Mouse (Mus musculus) forebrain, embryonic 13.5 days (tissue): Measurements from ENCODE around the gene Clstn2. TPM values are rescaled to one million over a fixed set of nuclear protein-coding genes. Genes with fewer than 3 reads are reported as not detected.

ENCODE experiments used
- ATAC-seq: fragments of 200-750 bp; cut with Nextera tagmentation; 2 replicates; pipeline ENCODE4 v1.8.0; 2017
- H3K27ac ChIP-seq: fragments of 300-500 bp; sonication (generic); 2 replicates; pipeline ENCODE4 v1.5.1; 2015; ENCODE audit warnings: inconsistent platforms, mild to moderate bottlenecking, moderate library complexity
- H3K27me3 ChIP-seq: fragments of 300-500 bp; sonication (generic); 2 replicates; pipeline ENCODE4 v1.6.1; 2015; ENCODE audit warnings: mild to moderate bottlenecking, inconsistent platforms
- H3K36me3 ChIP-seq: fragments of 300-500 bp; sonication (generic); 2 replicates; pipeline ENCODE4 v1.6.1; 2015; ENCODE audit warnings: mild to moderate bottlenecking, inconsistent platforms; ENCODE audit not compliant: poor library complexity, severe bottlenecking
- H3K4me1 ChIP-seq: fragments of 300-500 bp; sonication (generic); 2 replicates; pipeline ENCODE4 v1.6.1; 2015; ENCODE audit warnings: inconsistent platforms
- H3K4me2 ChIP-seq: fragments of 300-500 bp; sonication (generic); 2 replicates; pipeline ENCODE4 v1.6.1; 2015; ENCODE audit warnings: inconsistent platforms, mild to moderate bottlenecking, moderate library complexity
- H3K4me3 ChIP-seq: fragments of 300-500 bp; sonication (generic); 2 replicates; pipeline ENCODE4 v1.5.1; 2015; ENCODE audit warnings: mild to moderate bottlenecking, inconsistent platforms
- H3K9ac ChIP-seq: fragments of 300-500 bp; sonication (generic); 2 replicates; pipeline ENCODE4 v1.6.1; 2015; ENCODE audit warnings: mild to moderate bottlenecking, inconsistent platforms
- H3K9me3 ChIP-seq: fragments of 300-500 bp; sonication (generic); replicated peaks from 2 replicates; pipeline ENCODE4 v1.6.1; 2016; ENCODE audit warnings: inconsistent platforms
- WGBS: fragments of 180-500 bp; shearing (Covaris S2); methylation state at CpG from one replicate; pipeline ENCODE4 v1.1.7; 2015; 5-methylcytosine and 5-hydroxymethylcytosine counted together
- polyA plus RNA-seq: library from polyadenylated mRNA; unstranded; fragments of >200 nt; fragmentation: Nextera tagmentation; extraction: Ambion mirVana; gene quantifications from 2 replicates; pipeline ENCODE4 v1.2.1, GENCODE M21; 2015

Gene Clstn2
- polyA plus RNA-seq, result 3.8 and 3.9 TPM in 2 replicates

- peak; percentile 92 for ATAC-seq
- H3K9ac ChIP-seq, result peak within 1 kb of the TSS; percentile 79
- WGBS, result under 1% methylated on average over 42 of the region's 73 CpGs
These were observed at the start of gene Clstn2 for GRCm38 (mm10) chr9:98032573-98033272. Gene Clstn2, minus strand, starts transcription at chr9:98033181.

GRCm38 (mm10) chr9:98067767-98068166, 34.8 kb upstream of the Clstn2 start:
- Histone ChIP-seq H3K4me2 (no peak overlapping the region), H3K27ac (no peak overlapping the region), H3K27me3 (no peaks in the 10 kb centered on the region), H3K4me3 (no peak overlapping the region), H3K4me1 (no peaks in the 10 kb centered on the region), H3K36me3 (no peaks in the 10 kb centered on the region), H3K9me3 (0 out of 2 replicates have a peak, but pooled peaks cover 4% of the 10 kb centered on the region), H3K9ac (no peak overlapping the region)
- WGBS, result 84% methylated on average over 5 of the region's 5 CpGs
- no peak for ATAC-seq

More at GRCm38 (mm10) chr9:98032573-98033272, at the start of gene Clstn2:
- no peaks in the 10 kb centered on the region; the same call in 1 of the 2 replicates for H3K9me3 ChIP-seq
- no peaks in the 10 kb centered on the region for H3K36me3 ChIP-seq
- H3K4me2 ChIP-seq, result peak within 1 kb of the TSS; percentile 96
- peaks cover 36% of the 10 kb centered on the region for H3K27me3 ChIP-seq
- H3K4me3 ChIP-seq, result peak within 1 kb of the TSS; percentile 67
- H3K27ac ChIP-seq, result peak within 1 kb of the TSS; percentile 35
- H3K4me1 ChIP-seq, result peaks cover 14% of the 10 kb centered on the region

DNA sequence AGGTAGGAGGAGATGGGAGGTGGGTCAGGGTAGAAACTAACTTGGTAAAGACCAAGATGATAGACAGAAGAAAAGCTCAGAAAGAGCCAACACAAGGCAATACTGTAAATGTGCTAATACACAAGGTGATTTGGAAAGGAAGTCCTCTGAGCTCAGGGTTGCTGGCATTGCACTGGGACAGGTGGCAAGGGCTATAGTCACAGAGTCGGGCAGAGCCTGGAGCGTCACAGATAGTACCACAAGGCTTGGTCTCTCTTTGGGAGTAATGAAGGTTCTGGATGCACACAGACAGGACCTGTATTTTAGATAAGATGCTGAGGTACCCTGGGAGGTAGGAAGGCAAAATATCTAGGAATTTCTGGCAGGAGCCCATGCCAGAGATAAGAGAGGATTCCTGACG, 28.7 kb upstream of the Clstn2 start:
- Histone ChIP-seq H3K4me3 (no peak overlapping the region), H3K4me2 (no peak overlapping the region), H3K9me3 (no peaks in the 10 kb centered on the region), H3K27me3 (no peaks in the 10 kb centered on the region), H3K4me1 (no peaks in the 10 kb centered on the region), H3K27ac (no peak overlapping the region), H3K36me3 (no peaks in the 10 kb centered on the region), H3K9ac (no peak overlapping the region)
- ATAC-seq, result no peak
- 83% methylated on average over 3 of the region's 3 CpGs for WGBS

DNA sequence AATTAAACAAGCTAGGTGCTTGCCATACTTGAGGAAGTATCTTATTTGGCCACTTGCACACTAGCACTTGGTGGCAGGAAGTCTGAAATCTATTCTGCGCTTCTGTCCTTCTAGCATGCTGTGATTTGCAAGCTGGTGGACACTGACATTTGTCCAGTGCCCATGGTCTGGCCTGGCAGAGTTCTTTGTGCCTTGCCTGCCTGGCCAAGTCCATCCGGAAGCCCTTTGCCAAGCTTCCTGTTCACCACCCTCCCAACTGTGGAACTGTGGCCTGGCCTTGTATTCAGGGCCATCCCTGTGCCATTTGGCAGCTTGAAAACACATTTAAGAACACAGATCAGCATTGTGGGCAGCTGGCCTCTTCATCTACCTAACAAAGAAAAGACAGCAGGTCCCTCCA, 24.3 kb upstream of the Clstn2 start:
- no peak overlapping the region for H3K9ac ChIP-seq
- no peak for ATAC-seq
- no peaks in the 10 kb centered on the region for H3K36me3 ChIP-seq
- no peak overlapping the region for H3K4me3 ChIP-seq
- no peaks in the 10 kb centered on the region for H3K4me1 ChIP-seq
- no peak overlapping the region for H3K27ac ChIP-seq
- no peaks in the 10 kb centered on the region for H3K27me3 ChIP-seq
- no peak overlapping the region for H3K4me2 ChIP-seq
- no peaks in the 10 kb centered on the region for H3K9me3 ChIP-seq
- 88% methylated on average over 2 of the region's 2 CpGs for WGBS

DNA sequence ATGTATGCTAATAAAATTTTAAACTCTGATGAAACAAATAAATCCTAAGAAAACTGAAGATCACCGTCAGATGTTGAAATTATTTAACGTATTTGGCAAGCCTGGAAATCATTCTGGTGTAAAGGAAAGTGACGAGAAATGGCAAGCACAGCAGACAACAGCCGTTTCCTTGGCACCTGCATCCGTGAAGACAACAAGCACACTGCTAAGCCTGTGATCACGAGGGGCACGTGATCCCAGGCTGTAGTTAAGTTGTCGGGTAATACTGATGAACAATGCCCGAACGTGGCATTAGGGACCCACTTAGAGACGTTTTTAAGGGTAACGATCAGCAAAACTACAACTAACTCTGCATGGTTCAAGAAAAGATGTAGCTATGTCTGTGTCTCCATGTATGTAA, 18.4 kb upstream of the Clstn2 start:
- no peak overlapping the region for H3K9ac ChIP-seq
- H3K4me1 ChIP-seq, result no peaks in the 10 kb centered on the region
- 54% methylated on average over 12 of the region's 12 CpGs for WGBS
- H3K4me2 ChIP-seq, result no peak overlapping the region
- ATAC-seq, result no peak
- H3K4me3 ChIP-seq, result no peak overlapping the region
- no peaks in the 10 kb centered on the region for H3K36me3 ChIP-seq
- no peak overlapping the region for H3K27ac ChIP-seq
- H3K27me3 ChIP-seq, result no peaks in the 10 kb centered on the region
- no peaks in the 10 kb centered on the region for H3K9me3 ChIP-seq

DNA sequence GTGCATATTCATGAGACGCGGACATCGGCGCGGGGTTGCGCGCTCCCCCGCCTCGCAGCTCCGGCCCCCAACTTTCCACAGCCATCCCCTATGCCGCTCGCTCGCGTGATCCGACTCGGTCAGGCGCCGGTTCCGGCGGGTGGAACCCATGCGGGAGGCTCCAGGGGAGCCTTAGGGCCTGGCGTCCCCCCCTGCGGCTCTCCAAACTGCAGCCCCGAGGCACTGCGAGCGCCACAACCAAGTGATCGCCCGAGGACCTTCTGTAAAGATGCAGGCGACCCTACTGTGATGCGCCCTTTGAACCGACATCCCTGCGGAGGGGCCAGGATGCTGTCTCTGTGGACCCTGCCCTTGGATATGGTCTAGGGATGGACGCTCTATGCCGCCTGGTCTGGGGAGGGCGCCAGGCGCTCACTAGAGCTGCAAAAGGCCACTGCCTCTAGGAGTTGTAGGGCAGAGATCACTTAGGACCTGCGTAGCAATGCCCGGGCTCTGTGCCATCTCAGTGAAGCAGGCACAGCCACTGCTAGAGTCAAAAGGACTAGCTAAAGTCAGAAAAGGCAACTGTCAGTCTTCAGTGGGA, 383 bp upstream of the Clstn2 start:
- no peaks in the 10 kb centered on the region; the same call in 1 of the 2 replicates for H3K9me3 ChIP-seq
- peak overlapping the region; percentile 96 for H3K4me2 ChIP-seq
- H3K4me3 ChIP-seq, result peak overlapping the region; percentile 67
- peak overlapping the region; percentile 79 for H3K9ac ChIP-seq
- H3K27me3 ChIP-seq, result peaks cover 36% of the 10 kb centered on the region
- H3K27ac ChIP-seq, result no peak overlapping the region
- no peaks in the 10 kb centered on the region for H3K36me3 ChIP-seq
- peaks cover 14% of the 10 kb centered on the region for H3K4me1 ChIP-seq
- under 1% methylated on average over 38 of the region's 38 CpGs for WGBS
- peak; percentile 60; the same call in 1 of the 2 replicates for ATAC-seq

DNA sequence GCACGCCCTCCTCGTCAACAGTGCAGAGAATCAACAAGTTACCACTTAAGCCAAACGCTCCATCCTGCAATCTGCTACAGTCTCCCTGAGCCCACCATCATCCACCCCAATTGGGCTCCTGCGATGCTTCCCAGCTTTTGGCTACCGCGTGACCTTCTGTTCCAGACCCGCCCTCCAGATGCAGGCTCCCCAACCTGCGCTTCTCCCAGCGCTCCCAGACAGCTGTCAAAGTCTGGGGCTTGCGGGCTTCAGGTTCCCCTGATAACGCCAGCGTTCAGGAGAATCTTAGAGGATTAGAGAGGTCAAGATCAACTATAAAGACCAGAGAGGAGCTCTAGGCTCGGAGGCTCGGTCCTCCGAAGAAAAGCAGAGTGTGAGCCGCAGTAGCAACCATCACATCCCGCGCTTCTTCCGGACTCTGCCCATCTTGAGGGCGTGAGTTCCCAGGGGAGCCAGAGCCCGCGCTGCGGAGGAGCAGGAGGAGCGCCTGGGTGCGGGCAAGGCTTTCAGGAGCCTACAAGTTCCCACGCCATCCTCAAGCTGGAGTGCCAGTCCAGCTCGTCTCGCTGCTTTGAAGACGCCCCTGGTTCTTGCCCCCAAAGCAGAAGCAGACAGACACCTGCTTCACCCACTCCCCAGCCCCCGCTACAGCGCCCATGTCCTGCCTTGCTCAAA, 946 bp downstream of the Clstn2 start:
- Histone ChIP-seq H3K27me3 (peaks cover 36% of the 10 kb centered on the region), H3K4me2 (peak overlapping the region; percentile 96), H3K9me3 (no peaks in the 10 kb centered on the region), H3K27ac (no peak overlapping the region), H3K9ac (peak overlapping the region; percentile 79), H3K4me3 (peak overlapping the region; percentile 67), H3K4me1 (peaks cover 14% of the 10 kb centered on the region), H3K36me3 (no peaks in the 10 kb centered on the region)
- 1% methylated on average over 31 of the region's 31 CpGs for WGBS
- peak; percentile 13 for ATAC-seq

DNA sequence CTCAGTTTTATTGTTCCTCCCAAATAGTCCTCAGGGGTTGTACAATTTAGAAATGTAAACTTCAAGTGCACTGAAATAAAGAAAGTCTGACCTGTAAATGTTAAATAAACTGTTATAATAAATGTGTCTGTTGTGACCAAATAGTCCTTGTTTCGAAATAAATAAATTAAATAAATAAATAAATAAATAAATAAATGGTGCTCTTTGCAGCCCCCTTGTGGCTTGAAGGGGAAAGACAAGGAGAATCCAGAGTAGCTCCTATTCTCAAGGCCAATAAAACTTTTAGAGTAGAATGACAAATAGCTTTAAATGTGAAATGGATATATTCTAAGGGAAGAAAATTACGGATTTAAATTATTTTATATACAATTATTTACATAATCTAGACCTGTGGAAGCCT, 2.3 kb downstream of the Clstn2 start:
- no peak for ATAC-seq
- no peak overlapping the region for H3K27ac ChIP-seq
- peaks cover 36% of the 10 kb centered on the region for H3K27me3 ChIP-seq
- no peak overlapping the region for H3K9ac ChIP-seq
- H3K4me3 ChIP-seq, result no peak overlapping the region
- no peaks in the 10 kb centered on the region for H3K9me3 ChIP-seq
- no peaks in the 10 kb centered on the region for H3K36me3 ChIP-seq
- peaks cover 14% of the 10 kb centered on the region for H3K4me1 ChIP-seq
- peak overlapping the region; percentile 28; the same call in 1 of the 2 replicates for H3K4me2 ChIP-seq
- WGBS, result 18% methylated on average over 2 of the region's 2 CpGs

GRCm38 (mm10) chr9:98025548-98025947, 7.4 kb downstream of the Clstn2 start:
- Histone ChIP-seq H3K27me3 (no peaks in the 10 kb centered on the region), H3K4me1 (no peaks in the 10 kb centered on the region), H3K4me3 (no peak overlapping the region), H3K27ac (no peak overlapping the region), H3K9ac (no peak overlapping the region), H3K4me2 (no peak overlapping the region), H3K36me3 (no peaks in the 10 kb centered on the region), H3K9me3 (no peaks in the 10 kb centered on the region)
- no peak for ATAC-seq
- WGBS, result 76% methylated on average over 3 of the region's 3 CpGs

DNA sequence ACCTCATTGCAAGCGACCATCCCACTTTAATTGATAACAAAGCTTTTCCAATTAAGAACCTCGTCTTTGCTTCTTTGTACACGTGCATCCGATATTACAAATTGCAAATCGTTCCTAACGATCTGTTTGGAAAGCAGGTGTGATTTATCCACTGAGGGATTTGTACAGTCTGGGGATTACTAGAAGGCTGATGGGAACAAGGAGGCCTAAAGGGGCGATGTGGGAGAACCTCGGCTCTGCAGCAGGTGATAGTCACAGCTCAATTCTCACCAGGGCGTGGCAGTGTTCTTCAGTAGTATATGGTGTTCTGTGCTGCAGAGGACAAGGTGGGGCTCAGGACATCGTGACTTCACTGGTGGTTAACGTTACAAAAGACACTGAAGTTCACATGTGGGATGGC, 9.9 kb downstream of the Clstn2 start:
- Histone ChIP-seq H3K4me1 (no peaks in the 10 kb centered on the region), H3K9me3 (no peaks in the 10 kb centered on the region), H3K36me3 (no peaks in the 10 kb centered on the region), H3K4me2 (no peak overlapping the region), H3K27me3 (no peaks in the 10 kb centered on the region), H3K27ac (no peak overlapping the region), H3K4me3 (no peak overlapping the region), H3K9ac (no peak overlapping the region)
- no peak for ATAC-seq
- WGBS, result 62% methylated on average over 11 of the region's 11 CpGs

DNA sequence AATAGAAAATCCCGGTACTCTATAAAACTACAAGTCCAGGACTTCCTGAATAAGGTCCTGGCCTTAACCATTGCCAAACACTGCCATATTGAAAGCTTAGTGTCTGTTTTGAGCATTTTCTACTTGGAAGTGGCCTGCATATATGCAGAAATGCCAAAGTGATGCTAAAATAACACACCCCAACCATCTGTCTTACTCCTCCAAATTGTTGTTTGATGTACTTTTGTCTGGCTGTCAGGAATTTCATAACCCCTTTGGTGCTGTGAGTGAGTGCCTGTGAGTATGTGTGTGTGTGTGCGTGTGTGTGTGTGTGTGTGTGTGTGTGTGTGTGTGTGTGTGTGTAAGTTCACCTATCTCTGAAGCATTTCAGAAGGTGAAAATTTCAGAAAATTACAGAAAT, 13.1 kb downstream of the Clstn2 start:
- Histone ChIP-seq H3K4me2 (no peak overlapping the region), H3K36me3 (no peaks in the 10 kb centered on the region), H3K9ac (no peak overlapping the region), H3K4me3 (no peak overlapping the region), H3K4me1 (0 out of 2 replicates have a peak, but pooled peaks cover 5% of the 10 kb centered on the region), H3K9me3 (no peaks in the 10 kb centered on the region), H3K27me3 (no peaks in the 10 kb centered on the region), H3K27ac (no peak overlapping the region)
- WGBS, result 83% methylated on average over 2 of the region's 2 CpGs
- ATAC-seq, result no peak

GRCm38 (mm10) chr9:98018687-98019086, 14.3 kb downstream of the Clstn2 start:
- no peak overlapping the region for H3K4me3 ChIP-seq
- WGBS, result 92% methylated on average over 5 of the region's 5 CpGs

More at GRCm38 (mm10) chr9:98018687-98019086, 14.3 kb downstream of the Clstn2 start:
- no peak overlapping the region for H3K27ac ChIP-seq
- H3K36me3 ChIP-seq, result no peaks in the 10 kb centered on the region
- no peaks in the 10 kb centered on the region for H3K9me3 ChIP-seq
- no peak overlapping the region for H3K9ac ChIP-seq
- 0 out of 2 replicates have a peak, but pooled peaks cover 5% of the 10 kb centered on the region for H3K4me1 ChIP-seq
- no peaks in the 10 kb centered on the region for H3K27me3 ChIP-seq
- H3K4me2 ChIP-seq, result no peak overlapping the region
- ATAC-seq, result no peak
